ENCODE assay signal across 24 mouse cellular contexts in the genomic region with DNA sequence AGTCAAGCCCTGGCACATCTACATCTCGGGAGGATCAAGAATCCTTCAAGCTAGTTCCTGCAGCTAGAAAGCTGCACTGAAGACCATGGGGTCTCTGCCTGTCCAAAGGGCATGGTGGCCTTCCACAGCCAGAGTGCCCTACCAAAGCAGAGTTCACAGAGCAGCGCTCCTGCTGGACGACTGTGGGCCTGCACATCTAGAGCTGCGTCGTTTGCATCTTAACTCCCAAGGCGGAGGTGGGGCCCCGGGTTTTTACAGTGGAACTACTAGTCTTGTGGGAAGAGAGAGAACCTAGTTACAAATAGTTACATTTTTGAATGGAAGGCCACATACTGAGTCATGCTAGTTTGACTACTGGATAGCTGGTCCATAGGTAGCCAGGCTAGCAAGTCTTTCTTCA. TPM values are rescaled to one million over a fixed set of nuclear protein-coding genes. Genes with fewer than 3 reads are reported as not detected.
DNase-seq lines count a peak whose midpoint lies in the region; ATAC-seq and TF ChIP-seq lines count a peak whose summit lies in the region.
"Had no signal": no experiment of that assay in that cellular context is flagged by ENCODE, and none has a peak within 500 bp of the region (broad histone marks: within the 10 kb centered on the region; RNA-seq: fewer than 3 reads in every experiment).

No protein-coding gene starts in this region.

- H3K9me3 ChIP-seq in hindbrain, postnatal 0 days (ENCODE audit: low read length): no peaks in the 10 kb centered on the region
- no peaks in the 10 kb centered on the region for H3K9me3 ChIP-seq in hindbrain, embryonic 16.5 days (ENCODE audit: control insufficient read depth, low read length)
- no peaks in the 10 kb centered on the region for H3K9me3 ChIP-seq in midbrain, postnatal 0 days (ENCODE audit: low read length)
- no peaks in the 10 kb centered on the region for H3K9me3 ChIP-seq in midbrain, embryonic 10.5 days (replicated peaks)
- H3K9me3 ChIP-seq: embryonic facial prominence, embryonic 15.5 days; forebrain, embryonic 15.5 days; limb, embryonic 12.5 days had no signal

- no peaks in the 10 kb centered on the region for H3K27me3 ChIP-seq in hindbrain, postnatal 0 days (ENCODE audit: insufficient read depth, low read length)
- no peaks in the 10 kb centered on the region for H3K27me3 ChIP-seq in hindbrain, embryonic 16.5 days (replicated peaks; ENCODE audit: control insufficient read depth, insufficient read depth, low read length)
- no peaks in the 10 kb centered on the region for H3K27me3 ChIP-seq in midbrain, postnatal 0 days (ENCODE audit: insufficient read depth, low read length)
- no peaks in the 10 kb centered on the region for H3K27me3 ChIP-seq in midbrain, embryonic 10.5 days (ENCODE audit: low read depth, poor library complexity, severe bottlenecking)
- H3K27me3 ChIP-seq: embryonic facial prominence, embryonic 15.5 days; forebrain, embryonic 15.5 days; heart, embryonic 12.5 days; limb, embryonic 12.5 days; Patski had no signal

- WGBS in hindbrain, postnatal 0 days: 82% methylated on average over 7 of the region's 7 CpGs
- WGBS in hindbrain, embryonic 16.5 days: 77% methylated on average over 7 of the region's 7 CpGs
- 72% methylated on average over 7 of the region's 7 CpGs for WGBS in midbrain, postnatal 0 days
- WGBS in midbrain, embryonic 10.5 days: 75% methylated on average over 7 of the region's 7 CpGs

- no peak overlapping the region for H3K9ac ChIP-seq in hindbrain, postnatal 0 days (replicated peaks; ENCODE audit: low read length)
- no peak overlapping the region for H3K9ac ChIP-seq in hindbrain, embryonic 16.5 days (ENCODE audit: low read depth, low read length)
- H3K9ac ChIP-seq in midbrain, postnatal 0 days (replicated peaks; ENCODE audit: low read length, poor library complexity, severe bottlenecking): no peak overlapping the region
- H3K9ac ChIP-seq: embryonic facial prominence, embryonic 15.5 days; forebrain, embryonic 15.5 days; heart, embryonic 12.5 days; limb, embryonic 12.5 days; lung, embryonic 14.5 days had no signal

- ATAC-seq in hindbrain, postnatal 0 days: no peak
- ATAC-seq in hindbrain, embryonic 16.5 days: no peak
- no peak for ATAC-seq in midbrain, postnatal 0 days (ENCODE audit: low FRiP score)
- ATAC-seq: forebrain, embryonic 15.5 days; Patski had no signal

- no peak overlapping the region for H3K4me3 ChIP-seq in hindbrain, postnatal 0 days (ENCODE audit: low read length)
- H3K4me3 ChIP-seq in hindbrain, embryonic 16.5 days (ENCODE audit: low read length): no peak overlapping the region
- H3K4me3 ChIP-seq in midbrain, postnatal 0 days (ENCODE audit: low read depth, low read length): no peak overlapping the region
- H3K4me3 ChIP-seq in midbrain, embryonic 10.5 days: no peak overlapping the region
- H3K4me3 ChIP-seq: embryonic facial prominence, embryonic 15.5 days; forebrain, embryonic 15.5 days; heart, embryonic 12.5 days; limb, embryonic 12.5 days had no signal

- no peak overlapping the region for H3K4me2 ChIP-seq in hindbrain, postnatal 0 days (ENCODE audit: low read depth, low read length)
- no peak overlapping the region for H3K4me2 ChIP-seq in hindbrain, embryonic 16.5 days (ENCODE audit: low read length)
- no peak overlapping the region for H3K4me2 ChIP-seq in midbrain, postnatal 0 days (ENCODE audit: low read depth, low read length, poor library complexity, severe bottlenecking)
- H3K4me2 ChIP-seq: embryonic facial prominence, embryonic 15.5 days; forebrain, embryonic 15.5 days; heart, embryonic 12.5 days; limb, embryonic 12.5 days; liver, embryonic 11.5 days; lung, embryonic 14.5 days; midbrain, embryonic 11.5 days had no signal

- intact Hi-C loops in left cerebral cortex, postnatal 4 days (cut with DNase I): no loop called here

- H3K27ac ChIP-seq in hindbrain, postnatal 0 days: no peak overlapping the region
- H3K27ac ChIP-seq in hindbrain, embryonic 16.5 days (ENCODE audit: low read depth, low read length): no peak overlapping the region
- H3K27ac ChIP-seq in midbrain, postnatal 0 days (ENCODE audit: low read depth, low read length): no peak overlapping the region
- no peak overlapping the region for H3K27ac ChIP-seq in midbrain, embryonic 10.5 days (replicated peaks)
- H3K27ac ChIP-seq: embryonic facial prominence, embryonic 15.5 days; forebrain, embryonic 15.5 days; limb, embryonic 12.5 days; macrophage had no signal

- TF ChIP-seq CTCF in hindbrain, postnatal 0 days (IDR thresholded peaks at IDR 0.05; ENCODE audit: low read depth): 0 out of 2 replicates have a peak, but pooled peaks have one; percentile 22
- TF ChIP-seq CTCF in midbrain, postnatal 0 days (IDR thresholded peaks at IDR 0.05): peak; percentile 20; the same call in 1 of the 2 replicates

- no peaks in the 10 kb centered on the region; the same call in 1 of the 2 replicates for H3K36me3 ChIP-seq in hindbrain, postnatal 0 days (ENCODE audit: insufficient read depth, low read length)
- peaks cover 8% of the 10 kb centered on the region; the same call in 1 of the 2 replicates for H3K36me3 ChIP-seq in hindbrain, embryonic 16.5 days (ENCODE audit: control insufficient read depth, insufficient read depth, low read length)
- H3K36me3 ChIP-seq in midbrain, postnatal 0 days (ENCODE audit: insufficient read depth, low read length): peaks cover 11% of the 10 kb centered on the region; the same call in 1 of the 2 replicates
- peaks cover 56% of the 10 kb centered on the region for H3K36me3 ChIP-seq in midbrain, embryonic 10.5 days

- H3K4me1 ChIP-seq in hindbrain, postnatal 0 days (ENCODE audit: insufficient read depth, low read length): no peaks in the 10 kb centered on the region
- peaks cover 6% of the 10 kb centered on the region; the same call in 1 of the 2 replicates for H3K4me1 ChIP-seq in hindbrain, embryonic 16.5 days (ENCODE audit: control insufficient read depth, insufficient read depth, low read depth, low read length)
- no peaks in the 10 kb centered on the region for H3K4me1 ChIP-seq in midbrain, postnatal 0 days (ENCODE audit: insufficient read depth, low read length)
- no peaks in the 10 kb centered on the region for H3K4me1 ChIP-seq in midbrain, embryonic 10.5 days
- H3K4me1 ChIP-seq: embryonic facial prominence, embryonic 15.5 days had no signal

- no peak for DNase-seq in hindbrain, postnatal 0 days (ENCODE audit: low spot score)
- DNase-seq in midbrain, postnatal 0 days (ENCODE audit: low spot score): no peak
- no peak for DNase-seq in midbrain, embryonic 10.5 days (ENCODE audit: low spot score)
- peak; percentile 60 for DNase-seq in R1 (ENCODE audit: low read depth, low spot score)
- DNase-seq in gastrocnemius, postnatal 25 days: no peak
- DNase-seq in left cerebral cortex, postnatal 4 days: no peak
- DNase-seq: adrenal gland, postnatal 10 days; cerebellum, adult 9-11 months; gastrocnemius, postnatal 10 days; heart, adult 11 months; heart, postnatal 10 days; kidney, adult 8-10 months; kidney, postnatal 14 days; layer of hippocampus, postnatal 36 days; lung, embryonic 14.5 days had no signal

RNA-seq across cellular contexts. Expression of gene Fyn, which starts 30.3 kb away (rescaled TPM):
- total RNA-seq in hindbrain, postnatal 0 days (2014; rRNA removed): 120 and 121 TPM in 2 replicates
- polyA plus RNA-seq in hindbrain, postnatal 0 days (2015; fragmentation: Nextera tagmentation; extraction: Ambion mirVana): 94.9 and 95.2 TPM in 2 replicates
- polyA plus RNA-seq in hindbrain, embryonic 16.5 days (2015; fragmentation: Nextera tagmentation; extraction: Ambion mirVana): 74.1 and 74.9 TPM in 2 replicates
- 121 and 133 TPM in 2 replicates for total RNA-seq in midbrain, postnatal 0 days (2014; rRNA removed)
- 75.6 and 82.9 TPM in 2 replicates for polyA plus RNA-seq in midbrain, postnatal 0 days (2015; fragmentation: Nextera tagmentation; extraction: Ambion mirVana)
- 24.3 and 28.9 TPM in 2 replicates for polyA plus RNA-seq in midbrain, embryonic 10.5 days (2016; fragmentation: Nextera tagmentation; extraction: Ambion mirVana)
- 1 to 10 TPM; 7.1 to 9.8 TPM for total RNA-seq in gastrocnemius, postnatal 25 days (2021)
- total RNA-seq in left cerebral cortex, postnatal 4 days (2021): 100 to 1,000 TPM; 211 to 217 TPM

Comparison
In these comparisons a context has a peak if more than half of its experiments do, and no peak if none do; other contexts are left out.
1. RNA of gene Fyn, which starts 30.3 kb away (total RNA-seq): 211 to 217 TPM in left cerebral cortex, postnatal 4 days, 121 to 133 TPM in midbrain, postnatal 0 days and 120 to 121 TPM in hindbrain, postnatal 0 days; 7.1 to 9.8 TPM in gastrocnemius, postnatal 25 days; every median in the first group is over 10 times any median in the second.